Mouse (Mus musculus) lung, embryonic 14.5 days (tissue): Measurements from ENCODE around the gene Prepl. TPM values are rescaled to one million over a fixed set of nuclear protein-coding genes. Genes with fewer than 3 reads are reported as not detected.

Experiments used
- ATAC-seq: fragments of 200-750 bp; cut with Nextera tagmentation; 2 replicates; pipeline ENCODE4 v1.8.0; 2017; ENCODE audit warnings: mild to moderate bottlenecking, moderate TSS enrichment, moderate library complexity; ENCODE audit not compliant: insufficient read depth
- DNase-seq: peaks from one replicate; pipeline ENCODE4 v3.0.0-alpha.2; 2015
- H3K27ac ChIP-seq: fragments of 300-500 bp; sonication (generic); 2 replicates; pipeline ENCODE4 v1.5.1; 2014; ENCODE audit warnings: low read depth, mild to moderate bottlenecking, moderate library complexity
- H3K27me3 ChIP-seq: fragments of 300-500 bp; sonication (generic); 2 replicates; pipeline ENCODE4 v1.6.1; 2014; ENCODE audit warnings: low read length, control low read depth; ENCODE audit not compliant: insufficient read depth
- H3K36me3 ChIP-seq: fragments of 300-500 bp; sonication (generic); 2 replicates; pipeline ENCODE4 v1.6.1; 2014; ENCODE audit warnings: control low read depth; ENCODE audit not compliant: insufficient read depth
- H3K4me1 ChIP-seq: fragments of 300-500 bp; sonication (generic); 2 replicates; pipeline ENCODE4 v1.6.1; 2014; ENCODE audit warnings: antibody characterized with exemption, control low read depth; ENCODE audit not compliant: insufficient read depth
- H3K4me2 ChIP-seq: fragments of 300-500 bp; sonication (generic); 2 replicates; pipeline ENCODE4 v1.6.1; 2014; ENCODE audit warnings: mild to moderate bottlenecking
- H3K4me3 ChIP-seq: fragments of 300-500 bp; sonication (generic); 2 replicates; pipeline ENCODE4 v1.5.1; 2014; ENCODE audit warnings: low read depth, low read length
- H3K9ac ChIP-seq: fragments of 300-500 bp; sonication (generic); 2 replicates; pipeline ENCODE4 v1.6.1; 2014
- H3K9me3 ChIP-seq: fragments of 300-500 bp; sonication (generic); 2 replicates; pipeline ENCODE4 v1.6.1; 2016; ENCODE audit warnings: low read depth, low read length, control low read depth
- CTCF ChIP-seq: IDR thresholded peaks from 2 replicates; pipeline ENCODE4 v1.5.1; 2016; ENCODE audit warnings: antibody characterized with exemption, low read depth
- WGBS: fragments of 180-500 bp; shearing (Covaris S2); extraction: QIAGEN DNeasy Blood & Tissue Kit; methylation state at CpG from one replicate; pipeline ENCODE4 v1.1.7; 2014; 5-methylcytosine and 5-hydroxymethylcytosine counted together
- polyA plus RNA-seq: library from polyadenylated mRNA; unstranded; fragments of >200 nt; fragmentation: Nextera tagmentation; extraction: Ambion mirVana; gene quantifications from 2 replicates; pipeline ENCODE4 v1.2.1, GENCODE M21; 2014

The Prepl gene
- polyA plus RNA-seq, 1 experiment from 2014 or later: 26.1 TPM

DNA sequence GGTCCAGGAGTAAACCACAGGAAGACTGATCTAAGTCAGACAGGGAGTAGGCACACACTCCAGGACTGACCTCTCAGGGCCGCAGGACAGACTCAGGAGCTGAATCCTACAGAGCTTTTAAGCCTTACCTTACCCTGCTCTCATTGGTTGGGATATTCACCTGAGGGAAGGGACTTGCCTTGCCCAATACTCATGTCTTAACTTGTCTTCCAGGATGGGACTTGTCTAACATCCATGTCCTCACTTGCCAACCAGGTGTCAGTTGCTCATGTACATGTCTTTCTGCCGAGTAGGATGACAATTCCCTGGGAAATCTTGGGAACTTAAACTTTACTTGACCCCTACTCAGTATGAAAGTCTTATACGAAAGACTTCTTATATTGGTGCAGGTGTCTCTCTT lies 10.2 kb upstream of the Prepl start:
- no peak for TF ChIP-seq CTCF
- Histone ChIP-seq H3K4me2 (no peak overlapping the region), H3K36me3 (peaks cover 8% of the 10 kb centered on the region; the same call in 1 of the 2 replicates), H3K9me3 (no peaks in the 10 kb centered on the region; the same call in 1 of the 2 replicates), H3K9ac (no peak overlapping the region), H3K4me3 (no peak overlapping the region), H3K27ac (no peak overlapping the region), H3K27me3 (no peaks in the 10 kb centered on the region), H3K4me1 (no peaks in the 10 kb centered on the region)
- no peak for ATAC-seq
- 88% methylated on average over 3 of the region's 3 CpGs for WGBS
- no peak for DNase-seq

- Histone ChIP-seq H3K4me2 (no peak overlapping the region), H3K9me3 (no peaks in the 10 kb centered on the region; the same call in 1 of the 2 replicates), H3K9ac (no peak overlapping the region), H3K4me1 (no peaks in the 10 kb centered on the region), H3K4me3 (no peak overlapping the region), H3K27me3 (no peaks in the 10 kb centered on the region), H3K27ac (no peak overlapping the region), H3K36me3 (peaks cover 8% of the 10 kb centered on the region; the same call in 1 of the 2 replicates)
- TF ChIP-seq CTCF: no peak
- WGBS: 95% methylated on average over 7 of the region's 7 CpGs
- DNase-seq (no peak), ATAC-seq (no peak)
These were observed 8.8 kb upstream of the Prepl start for GRCm38 (mm10) chr17:85098677-85099323.

DNA sequence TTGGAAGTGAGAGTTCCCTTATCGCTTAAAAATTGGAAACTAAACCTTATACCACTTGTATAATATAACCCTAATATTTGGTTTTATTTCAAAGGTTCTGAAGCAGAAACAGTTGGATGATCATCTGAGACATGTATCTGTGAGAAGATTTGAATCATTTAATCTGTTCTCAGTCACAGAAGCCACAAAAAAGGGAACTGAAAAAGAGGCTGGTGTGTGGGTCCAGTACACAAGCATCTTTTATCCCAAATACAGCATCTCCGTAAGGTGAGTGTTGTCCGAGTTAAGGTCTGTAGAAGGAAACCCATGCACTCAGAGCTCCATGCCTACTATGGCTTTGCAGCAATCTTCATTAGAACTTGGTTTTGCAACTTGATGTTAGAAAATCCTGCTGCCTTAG lies 6.4 kb upstream of the Prepl start:
- no peak overlapping the region for H3K4me2 ChIP-seq
- no peak overlapping the region for H3K27ac ChIP-seq
- no peak for TF ChIP-seq CTCF
- WGBS: 89% methylated on average over 3 of the region's 3 CpGs
- H3K9ac ChIP-seq: no peak overlapping the region
- DNase-seq (no peak), ATAC-seq (no peak)
- H3K4me3 ChIP-seq: no peak overlapping the region
- peaks cover 8% of the 10 kb centered on the region; the same call in 1 of the 2 replicates for H3K36me3 ChIP-seq
- H3K27me3 ChIP-seq: no peaks in the 10 kb centered on the region
- H3K9me3 ChIP-seq: no peaks in the 10 kb centered on the region; the same call in 1 of the 2 replicates
- no peaks in the 10 kb centered on the region for H3K4me1 ChIP-seq

- TF ChIP-seq CTCF: no peak
- WGBS: 89% methylated on average over 6 of the region's 6 CpGs
- H3K27me3 ChIP-seq: no peaks in the 10 kb centered on the region
- no peak overlapping the region for H3K27ac ChIP-seq
- H3K4me1 ChIP-seq: peaks cover 6% of the 10 kb centered on the region; the same call in 1 of the 2 replicates
- H3K4me3 ChIP-seq: peak overlapping the region; percentile 89
- no peaks in the 10 kb centered on the region for H3K9me3 ChIP-seq
- H3K4me2 ChIP-seq: peak overlapping the region; percentile 83
- DNase-seq: no peak
- no peak overlapping the region for H3K9ac ChIP-seq
- no peak for ATAC-seq
- H3K36me3 ChIP-seq: no peaks in the 10 kb centered on the region
These were observed 1.7 kb upstream of the Prepl start for GRCm38 (mm10) chr17:85091762-85092161.

DNA sequence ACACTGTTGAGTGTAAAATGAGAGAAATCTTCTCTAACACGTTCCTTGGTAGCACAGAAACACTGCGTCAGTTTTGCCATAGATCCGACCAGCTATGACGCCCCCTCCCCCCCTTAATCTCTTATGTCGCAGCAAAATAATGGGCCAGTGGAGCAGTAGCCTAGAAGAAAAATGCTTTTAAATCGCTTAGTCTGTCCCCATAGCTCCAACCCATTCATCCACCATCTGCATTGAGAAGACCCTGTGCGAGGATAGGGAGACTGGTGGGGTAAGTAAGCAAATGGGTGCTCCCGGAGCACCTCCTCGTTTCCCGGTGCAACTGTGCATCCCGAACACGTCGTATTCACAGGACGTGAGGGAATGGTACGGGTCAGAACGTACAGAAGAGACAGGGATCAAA lies 420 bp downstream of the Prepl start:
- Histone ChIP-seq H3K27me3 (no peaks in the 10 kb centered on the region), H3K9ac (peak overlapping the region; percentile 67), H3K27ac (peak overlapping the region; percentile 69), H3K9me3 (no peaks in the 10 kb centered on the region), H3K36me3 (no peaks in the 10 kb centered on the region), H3K4me3 (peak overlapping the region; percentile 89), H3K4me1 (peaks cover 6% of the 10 kb centered on the region; the same call in 1 of the 2 replicates), H3K4me2 (peak overlapping the region; percentile 83)
- no peak for TF ChIP-seq CTCF
- ATAC-seq (peak; percentile 7; the same call in 1 of the 2 replicates), DNase-seq (peak; percentile 32)
- WGBS: under 1% methylated on average over 16 of the region's 16 CpGs

- H3K4me1 ChIP-seq: peaks cover 6% of the 10 kb centered on the region; the same call in 1 of the 2 replicates
- WGBS: 42% methylated on average over 6 of the region's 6 CpGs
These were observed 1.0 kb downstream of the Prepl start for GRCm38 (mm10) chr17:85089011-85089410.

GRCm38 (mm10) chr17:85088401-85088800 lies 1.6 kb downstream of the Prepl start:
- no peak for ATAC-seq
- Histone ChIP-seq H3K27ac (no peak overlapping the region), H3K9me3 (no peaks in the 10 kb centered on the region), H3K9ac (no peak overlapping the region), H3K4me2 (no peak overlapping the region), H3K4me1 (peaks cover 6% of the 10 kb centered on the region; the same call in 1 of the 2 replicates), H3K27me3 (no peaks in the 10 kb centered on the region), H3K36me3 (no peaks in the 10 kb centered on the region), H3K4me3 (no peak overlapping the region)
- TF ChIP-seq CTCF: no peak
- no peak for DNase-seq
- WGBS: 83% methylated on average over 11 of the region's 11 CpGs

More at GRCm38 (mm10) chr17:85089011-85089410, 1.0 kb downstream of the Prepl start:
- H3K9me3 ChIP-seq: no peaks in the 10 kb centered on the region
- H3K27ac ChIP-seq: no peak overlapping the region
- DNase-seq (peak; percentile 47), ATAC-seq (no peak)
- H3K4me3 ChIP-seq: peak overlapping the region; percentile 89
- peak overlapping the region; percentile 83 for H3K4me2 ChIP-seq
- peak overlapping the region; percentile 67; the same call in 1 of the 2 replicates for H3K9ac ChIP-seq
- H3K36me3 ChIP-seq: no peaks in the 10 kb centered on the region
- no peak for TF ChIP-seq CTCF
- H3K27me3 ChIP-seq: no peaks in the 10 kb centered on the region
